Mouse (Mus musculus) brain, embryonic 14.5 days (tissue): ENCODE results near the gene Palld. TPM values are rescaled to one million over a fixed set of nuclear protein-coding genes. Genes with fewer than 3 reads are reported as not detected.

Experiments used
- DNase-seq: peaks from one replicate; pipeline ENCODE4 v3.0.0-alpha.2; 2011; ENCODE audit warnings: low read depth
- CTCF ChIP-seq: fragments of 200-500 bp; IDR thresholded peaks from 2 replicates; pipeline ENCODE4 v1.5.1; 2012; ENCODE audit warnings: inconsistent platforms, mild to moderate bottlenecking, moderate library complexity, borderline replicate concordance; ENCODE audit not compliant: insufficient read depth, insufficient read length; ENCODE audit errors: extremely low read depth
- POLR2A ChIP-seq: fragments of 200-500 bp; IDR thresholded peaks from 2 replicates; pipeline ENCODE4 v1.6.1; 2012; ENCODE audit warnings: mild to moderate bottlenecking, inconsistent platforms, borderline replicate concordance; ENCODE audit not compliant: poor library complexity, insufficient read depth, insufficient read length, severe bottlenecking; ENCODE audit errors: extremely low read depth
- polyA plus RNA-seq: library from polyadenylated mRNA; depleted of rRNA; stranded (reverse); fragments of >200 nt; gene quantifications from 2 replicates; pipeline ENCODE4 v1.2.3, GENCODE M21; 2012

Palld gene
- polyA plus RNA-seq, 1 experiment, result 16.4 TPM

DNA sequence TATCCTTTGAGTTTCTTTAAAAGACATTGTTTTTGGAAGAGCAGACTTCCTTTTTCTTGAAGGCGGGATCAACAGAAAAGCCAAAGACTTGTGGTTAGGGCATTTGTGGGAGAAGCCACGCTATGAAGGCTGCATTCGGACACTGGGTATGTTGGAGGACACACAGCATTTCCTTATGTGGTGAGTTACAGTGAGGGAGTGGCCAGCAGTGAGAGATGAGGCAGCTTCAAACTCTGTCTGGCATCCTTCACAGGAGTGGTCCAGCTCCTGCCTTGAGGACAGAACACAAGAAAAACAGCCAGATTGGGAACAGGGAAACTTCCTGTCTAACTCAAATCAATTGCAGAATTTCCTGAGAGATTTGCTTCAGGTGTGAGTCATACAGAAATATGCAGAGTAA lies 281.2 kb downstream of the Palld start:
- no peak for DNase-seq
- no peak for TF ChIP-seq POLR2A
- no peak for TF ChIP-seq CTCF

DNA sequence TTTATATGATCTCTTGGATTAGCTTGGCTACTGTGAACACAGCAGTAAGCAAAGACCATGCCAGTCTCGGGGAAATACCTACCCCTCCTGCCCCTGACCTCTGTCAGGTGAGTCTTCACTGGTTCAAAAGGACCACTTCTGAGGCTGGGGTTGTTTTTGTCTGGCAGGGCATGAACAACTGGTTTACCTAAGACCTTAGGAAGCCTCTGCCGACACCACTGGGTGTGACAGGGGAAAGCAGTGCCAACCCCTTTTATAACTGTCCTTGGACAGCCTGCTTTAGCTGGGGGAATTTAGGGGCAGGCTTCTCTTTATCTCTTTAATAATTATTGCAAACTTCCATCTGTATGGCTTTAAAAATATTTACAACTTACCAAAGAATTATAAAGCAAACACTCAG lies 284.8 kb downstream of the Palld start:
- TF ChIP-seq POLR2A (no peak), CTCF (no peak)
- DNase-seq, result no peak

DNA sequence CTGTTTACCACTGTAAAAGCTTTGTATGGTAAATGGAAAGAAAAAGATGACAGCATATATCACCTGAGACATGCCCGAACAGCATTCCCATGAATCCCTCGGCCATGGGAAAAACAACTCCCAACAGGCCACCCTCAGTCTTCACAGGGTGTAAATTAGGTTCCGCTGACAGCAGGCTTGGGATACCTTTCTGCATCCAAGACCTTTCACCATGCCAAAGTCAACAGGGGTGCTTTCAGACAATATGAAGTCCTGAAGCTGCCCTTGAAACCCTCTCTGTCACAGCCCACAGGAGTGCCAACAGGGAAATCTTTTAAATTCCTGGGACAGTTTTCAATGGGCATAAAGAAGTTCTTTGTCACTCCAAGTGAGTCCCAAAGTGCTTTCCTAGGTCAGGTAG lies 285.4 kb downstream of the Palld start:
- no peak for DNase-seq
- no peak for TF ChIP-seq CTCF
- no peak for TF ChIP-seq POLR2A

DNA sequence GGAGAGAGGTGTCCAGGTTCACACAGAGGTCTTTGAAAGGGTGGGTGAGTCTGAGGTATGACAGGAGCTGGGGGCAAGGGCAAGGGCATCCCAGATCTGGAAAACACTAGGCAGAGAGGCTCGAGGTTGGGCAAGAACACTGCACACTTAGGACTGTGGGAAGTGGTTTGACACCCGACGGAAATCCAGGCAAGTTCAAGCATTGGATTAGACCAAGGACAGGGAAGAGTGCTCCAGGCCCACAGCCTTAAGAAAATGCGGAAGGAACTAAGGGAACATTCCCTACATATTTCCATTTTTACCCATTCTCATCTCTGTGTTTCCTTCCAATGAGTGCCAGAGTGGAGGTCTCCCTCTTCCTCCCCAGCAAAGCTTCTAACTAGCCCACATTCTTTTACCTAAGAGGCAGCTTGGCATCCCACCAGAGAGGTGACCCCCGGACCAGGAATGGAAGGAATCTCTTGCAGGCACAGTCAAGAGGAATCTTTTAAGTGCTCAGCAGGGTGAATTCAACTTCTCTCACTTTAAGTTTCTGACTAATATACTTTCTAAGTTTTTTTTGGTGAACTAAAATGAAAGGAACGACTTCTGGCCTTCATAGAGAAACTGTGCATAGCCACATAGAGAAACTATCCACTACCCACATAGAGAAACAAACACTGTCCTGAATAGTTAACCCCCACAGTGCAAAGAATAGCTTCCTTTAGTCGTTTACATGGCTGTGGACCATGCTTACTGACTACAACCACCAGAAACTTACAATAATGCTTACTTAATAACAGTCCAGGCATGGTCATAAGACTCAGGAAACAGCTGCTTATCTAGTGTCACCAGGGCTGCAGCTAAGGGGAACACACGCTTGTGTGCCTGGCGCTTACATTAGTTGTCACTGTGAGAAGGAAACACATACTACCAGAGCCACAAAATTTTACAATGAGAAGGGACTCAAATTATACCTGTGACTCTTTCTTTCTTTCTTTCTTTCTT lies 286.5 kb downstream of the Palld start:
- TF ChIP-seq CTCF (no peak), POLR2A (no peak)
- no peak for DNase-seq

DNA sequence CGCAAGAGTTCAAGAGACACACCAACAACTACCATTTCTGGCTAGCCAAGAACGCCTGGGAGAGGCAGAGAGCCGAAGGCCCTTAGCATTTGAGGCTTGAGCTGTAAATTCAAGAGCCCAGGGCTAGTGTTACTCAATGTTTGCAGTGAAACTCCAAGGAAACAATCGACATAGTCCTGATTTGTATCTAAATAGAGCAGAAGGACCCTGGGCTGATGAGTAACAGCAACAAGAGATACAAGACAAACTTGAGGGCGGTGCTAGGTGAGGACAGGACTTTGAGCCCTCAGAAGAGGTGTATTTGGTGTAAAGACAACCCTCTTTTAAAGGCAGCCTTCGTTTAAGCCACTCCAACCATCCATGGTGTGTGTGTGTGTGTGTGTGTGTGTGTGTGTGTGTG lies 290.7 kb downstream of the Palld start:
- no peak for DNase-seq
- TF ChIP-seq CTCF (no peak), POLR2A (no peak)

DNA sequence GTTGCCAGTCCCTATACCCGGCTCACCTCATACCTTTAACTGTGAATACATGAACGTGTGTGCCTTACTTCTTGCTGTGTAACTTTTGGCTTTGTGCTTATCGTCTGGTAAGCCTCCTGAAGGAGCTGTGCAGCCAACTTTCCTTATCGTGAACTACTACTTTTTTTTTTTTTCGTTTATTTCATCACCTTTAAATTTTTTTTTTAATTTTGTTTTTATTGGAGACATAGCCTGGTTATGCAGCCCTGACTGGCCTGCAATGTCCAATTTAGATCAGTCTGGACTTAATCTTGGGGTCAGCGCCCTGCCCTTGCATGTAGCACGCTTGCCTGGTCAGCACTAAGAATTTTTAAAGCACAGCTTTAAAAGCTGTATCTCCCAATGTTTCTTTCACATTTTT lies 291.4 kb downstream of the Palld start:
- DNase-seq, result no peak
- TF ChIP-seq POLR2A, result no peak
- no peak for TF ChIP-seq CTCF

DNA sequence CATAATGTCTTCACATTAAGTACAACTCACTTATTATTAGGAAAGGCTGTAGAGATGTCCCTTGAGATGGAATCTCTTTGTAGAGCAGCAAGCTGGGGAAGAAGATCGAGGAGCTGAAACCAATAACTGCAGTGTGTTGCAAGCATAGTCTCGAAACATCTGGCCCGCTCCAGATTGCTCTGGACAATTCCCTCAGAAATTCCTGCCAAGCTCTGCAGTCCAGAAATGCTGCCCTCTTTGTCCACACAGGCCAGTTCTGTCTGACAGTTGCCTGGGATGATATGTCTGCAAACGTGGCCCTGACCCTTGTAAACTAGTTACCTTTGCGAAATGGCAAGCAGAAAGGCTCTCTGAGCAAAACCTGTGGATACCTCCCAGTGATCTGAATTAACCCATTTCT lies 291.9 kb downstream of the Palld start:
- TF ChIP-seq CTCF (no peak), POLR2A (no peak)
- DNase-seq, result no peak

DNA sequence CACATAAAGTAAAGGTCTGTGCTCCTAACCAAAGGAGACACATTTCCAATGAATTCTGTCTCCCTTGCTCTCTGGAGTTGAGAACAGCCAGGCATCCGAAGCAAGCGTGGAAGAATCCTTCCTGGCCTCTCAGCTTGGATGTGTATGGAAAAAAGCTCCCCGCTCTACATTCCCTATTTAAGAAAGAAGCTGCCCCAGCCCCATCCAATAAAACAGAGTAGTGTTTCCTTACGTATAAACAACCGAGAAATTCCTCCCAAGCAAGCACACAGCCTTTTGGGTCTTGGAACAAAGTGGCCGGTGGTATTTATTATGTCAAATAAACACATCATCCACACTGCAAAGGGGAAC lies 295.1 kb downstream of the Palld start:
- no peak for TF ChIP-seq POLR2A
- no peak for TF ChIP-seq CTCF
- peak; percentile 54 for DNase-seq

DNA sequence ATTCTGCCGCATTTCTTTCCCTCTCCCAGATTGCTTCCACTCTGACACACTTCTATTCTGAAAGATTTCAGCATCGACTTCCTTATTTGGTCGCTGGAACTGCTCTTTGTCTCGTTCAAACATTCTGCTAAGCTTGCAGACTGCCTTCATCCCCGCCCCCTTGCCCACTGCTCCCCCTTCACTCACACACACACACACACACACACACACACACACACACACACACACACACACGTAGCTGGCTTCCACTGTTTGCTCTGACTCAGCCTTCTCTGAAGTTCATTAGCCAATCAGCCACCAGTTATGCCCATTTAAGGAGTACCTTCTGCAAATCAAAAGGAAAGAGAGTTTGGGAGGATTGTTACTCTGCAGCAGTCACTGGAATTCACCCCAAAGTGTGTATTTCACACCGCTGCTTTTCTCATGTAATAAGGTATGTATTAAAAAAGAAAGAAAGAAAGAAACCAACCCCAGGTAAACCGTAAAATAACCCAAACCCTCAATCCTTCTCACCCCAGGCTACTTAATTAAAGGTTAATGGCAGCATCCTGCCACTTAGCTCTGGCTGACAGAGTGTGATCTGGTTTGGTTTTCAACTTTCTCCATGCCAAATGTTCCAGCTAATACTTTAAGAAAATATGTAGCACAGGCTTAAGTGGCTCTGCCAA lies 295.6 kb downstream of the Palld start:
- peak; percentile 93 for DNase-seq
- TF ChIP-seq POLR2A (no peak), CTCF (no peak)

DNA sequence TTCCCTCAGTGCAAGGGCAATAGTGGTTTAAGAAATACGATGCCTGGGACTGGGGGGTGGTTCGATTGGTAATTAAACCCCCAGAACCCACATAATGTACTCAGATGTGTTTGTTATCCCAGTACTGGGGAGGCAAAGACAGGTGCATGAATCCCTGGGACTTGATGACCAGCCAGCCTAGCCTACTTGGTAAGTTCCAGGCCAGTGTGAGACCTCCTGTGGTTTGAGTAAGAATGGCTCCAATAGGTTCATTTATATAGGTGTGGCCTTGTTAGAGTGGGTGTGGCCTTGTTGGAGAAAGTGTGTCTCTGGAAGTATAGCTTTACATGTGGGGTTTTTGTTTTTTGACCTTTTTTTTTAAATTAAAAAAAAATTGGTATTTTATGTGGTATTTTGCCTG lies 297.6 kb downstream of the Palld start:
- no peak for DNase-seq
- TF ChIP-seq POLR2A (no peak), CTCF (no peak)

DNA sequence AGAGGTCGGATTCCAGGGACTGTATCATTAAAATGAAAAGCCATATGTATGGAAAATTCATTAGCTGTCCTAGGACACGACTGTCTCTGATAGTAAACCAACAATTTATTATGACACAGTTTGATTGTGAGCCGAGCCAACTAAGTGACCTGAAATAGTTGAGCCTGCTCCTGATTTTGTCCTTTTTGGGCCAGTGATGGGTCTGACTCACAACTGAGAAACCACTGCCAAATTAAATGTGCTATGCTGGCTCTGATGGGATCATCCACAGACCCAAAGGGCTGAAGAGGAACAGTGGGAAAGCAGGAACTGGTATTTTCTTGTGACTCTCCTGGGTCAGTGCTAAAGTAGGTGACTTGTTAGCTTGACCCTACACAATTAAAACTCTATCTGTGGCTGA lies 305.6 kb downstream of the Palld start:
- TF ChIP-seq POLR2A (no peak), CTCF (no peak)

More for the DNA sequence above, 305.6 kb downstream of the Palld start:
- DNase-seq, result no peak
